Mouse (Mus musculus) gonadal fat pad, adult 2 months (tissue): ENCODE measurements around the gene Gm8279. TPM values are rescaled to one million over a fixed set of nuclear protein-coding genes. Genes with fewer than 3 reads are reported as not detected.
"Not testable (repeated sequence)": the region's sequence is repeated elsewhere in the genome, so short reads cannot be mapped to it uniquely, and the experiment has no call there.

Experiments
- DNase-seq: peaks from one replicate; pipeline ENCODE4 v3.0.0-alpha.2; 2012; ENCODE audit warnings: low read depth
- polyA plus RNA-seq: library from polyadenylated mRNA; depleted of rRNA; stranded (reverse); fragments of >200 nt; gene quantifications from 2 replicates; pipeline ENCODE4 v1.2.3, GENCODE M21; 2012; rRNA removed

Gm8279 gene
- not detected in 2 replicates for polyA plus RNA-seq

GRCm38 (mm10) chr14:5131219-5131618, at the start of gene Gm8279:
Gene Gm8279 (plus strand): TSS chr14:5131519.
- not testable (repeated sequence) for DNase-seq

- not testable (repeated sequence) for DNase-seq
Measured at GRCm38 (mm10) chr14:5164235-5164634, 32.9 kb downstream of the Gm8279 start, which contains the start of gene Gm3317. Gene Gm3317 (plus strand): TSS chr14:5164535.

GRCm38 (mm10) chr14:5185493-5185892, 54.2 kb downstream of the Gm8279 start, which contains the start of gene Gm8271:
Gene Gm8271 (plus strand): TSS chr14:5185793.
- DNase-seq, result not testable (repeated sequence)

Other genes with a start within 250 kb of the Gm8279 start
- 0.07 TPM in 1 of 2 replicates, not detected in the other for gene Gm3278, start 239.1 kb upstream of the Gm8279 start, polyA plus RNA-seq
- gene Gm8297, start 147.6 kb upstream of the Gm8279 start, polyA plus RNA-seq, result not detected in 2 replicates
- gene Gm3298, start 115.6 kb upstream of the Gm8279 start, polyA plus RNA-seq, result not detected in 2 replicates
- gene 4930555G01Rik, start 80.9 kb upstream of the Gm8279 start, polyA plus RNA-seq, result not detected in 2 replicates
- 0.14 and 0.54 TPM in 2 replicates for gene Gm8281, start 60.5 kb upstream of the Gm8279 start, polyA plus RNA-seq
- not detected in 2 replicates for gene Gm3317, start 33.0 kb downstream of the Gm8279 start, polyA plus RNA-seq
- gene Gm8271, start 54.3 kb downstream of the Gm8279 start, polyA plus RNA-seq, result not detected in 2 replicates
- 0.11 TPM in 1 of 2 replicates, not detected in the other for gene Gm3526, start 129.1 kb downstream of the Gm8279 start, polyA plus RNA-seq
- not detected in 2 replicates for gene Gm3542, start 203.4 kb downstream of the Gm8279 start, polyA plus RNA-seq